Mouse (Mus musculus) urinary bladder, postnatal 25 days (tissue): ENCODE measurements at regions not wholly inside any gene's neighbourhood (a gene's known extent, or its start where the extent isn't known, plus 50 kb on each side); places are given as distances from the start of the nearest gene placed in this dataset.
A peak's percentile ranks its signal among the peaks of the same experiment; 100 is the strongest.

ENCODE experiments used
- DNase-seq: peaks from one replicate; pipeline ENCODE4 v3.0.0; 2022; ENCODE audit warnings: low spot score

DNA sequence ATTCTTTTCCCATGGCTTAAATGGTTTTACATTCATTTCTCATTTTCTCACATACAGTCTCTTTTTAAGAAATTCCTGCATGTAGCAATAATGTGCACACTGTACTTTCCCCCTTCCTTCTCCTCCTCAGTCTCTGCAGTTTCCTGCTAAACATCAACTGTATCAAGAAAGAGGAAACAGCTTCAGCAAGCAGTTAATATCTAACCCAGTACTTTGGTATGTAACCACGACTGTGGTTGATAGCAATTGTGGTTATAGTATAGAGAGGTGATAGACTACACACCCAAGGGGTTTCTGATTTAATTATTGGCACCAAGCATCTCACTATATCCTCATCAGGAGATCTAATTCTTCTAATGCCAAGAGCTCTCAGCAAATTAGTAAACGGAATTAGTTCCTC is 52.8 kb upstream of the Eci2 start:
- no peak for DNase-seq

DNA sequence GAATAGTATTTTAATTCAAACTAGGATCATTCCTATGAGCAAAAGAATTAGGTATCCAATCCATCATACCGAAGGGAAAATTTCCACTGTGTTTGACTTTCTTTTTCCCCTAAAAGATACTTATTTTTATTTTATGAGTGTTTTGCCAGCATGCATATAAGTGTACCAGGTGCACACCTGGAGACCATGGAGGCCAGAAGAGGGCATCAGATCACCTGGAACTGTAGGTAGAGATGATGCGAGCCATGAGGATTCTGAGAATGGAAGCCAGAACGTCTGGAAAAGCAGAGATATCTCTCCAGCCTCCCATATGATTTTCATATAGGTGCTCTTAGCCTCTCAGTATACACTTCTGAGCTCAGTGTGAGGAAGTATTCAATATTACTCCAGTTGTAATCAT is 58.5 kb upstream of the Eci2 start:
- no peak for DNase-seq

DNA sequence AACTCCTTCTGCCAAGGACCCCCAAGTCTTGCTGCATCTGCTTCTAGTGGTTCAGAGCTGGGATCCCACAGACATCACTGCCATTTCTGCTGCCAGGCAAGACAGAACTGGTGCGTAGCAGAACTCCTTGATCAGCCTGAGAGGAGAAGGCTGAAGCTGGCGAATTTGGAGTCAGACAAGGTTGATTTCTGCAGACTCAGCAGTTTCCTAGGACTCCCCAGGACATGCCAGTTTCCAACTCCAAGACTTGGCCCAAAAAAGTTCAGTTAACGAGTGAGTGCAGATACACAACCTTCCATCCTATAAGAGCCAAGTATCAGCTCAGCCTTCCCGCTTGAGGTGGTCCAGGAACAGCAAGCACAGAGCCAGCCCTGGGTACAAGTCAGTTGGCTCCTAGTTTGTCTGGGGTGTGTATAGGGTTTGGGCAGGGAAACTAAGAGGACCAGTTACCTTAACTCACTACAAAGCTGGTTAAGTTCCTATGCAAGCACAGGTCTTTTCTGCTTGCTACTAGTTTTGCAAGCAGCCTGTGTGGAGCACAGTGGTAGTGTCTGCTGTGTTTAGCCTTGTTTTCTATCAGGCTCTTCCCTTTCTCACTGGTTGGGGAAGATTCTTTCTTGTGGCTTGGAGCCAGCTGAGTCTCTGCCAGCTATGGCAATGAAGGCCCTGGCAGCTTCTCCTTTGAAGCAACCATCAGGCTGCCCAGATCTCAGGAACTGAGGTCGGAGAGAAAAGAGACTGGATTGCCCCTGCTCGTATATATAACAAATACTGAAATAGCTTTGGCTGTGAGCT is 60.5 kb upstream of the Eci2 start:
- DNase-seq, result no peak

GRCm38 (mm10) chr13:35091155-35091554 is 64.3 kb upstream of the Eci2 start:
- DNase-seq, result no peak

DNA sequence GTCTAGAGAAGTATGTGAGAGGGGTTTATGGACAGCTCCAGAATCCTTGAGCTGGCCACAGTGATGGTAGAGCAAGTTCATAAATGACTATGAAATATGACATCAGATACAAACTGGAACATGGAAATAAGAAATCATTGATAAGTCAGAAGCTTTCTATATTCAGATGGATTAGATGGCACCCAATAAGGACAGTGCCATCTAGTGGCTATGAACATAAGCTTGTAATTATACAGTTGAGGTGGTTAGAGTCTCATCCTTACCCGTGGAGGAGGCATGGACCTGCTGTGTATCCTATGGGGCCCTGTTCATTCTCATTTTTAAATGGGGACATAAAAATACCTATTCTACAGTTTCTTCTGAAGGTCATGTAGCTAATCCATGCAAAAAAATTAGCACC is 92.9 kb upstream of the Eci2 start:
- no peak for DNase-seq

DNA sequence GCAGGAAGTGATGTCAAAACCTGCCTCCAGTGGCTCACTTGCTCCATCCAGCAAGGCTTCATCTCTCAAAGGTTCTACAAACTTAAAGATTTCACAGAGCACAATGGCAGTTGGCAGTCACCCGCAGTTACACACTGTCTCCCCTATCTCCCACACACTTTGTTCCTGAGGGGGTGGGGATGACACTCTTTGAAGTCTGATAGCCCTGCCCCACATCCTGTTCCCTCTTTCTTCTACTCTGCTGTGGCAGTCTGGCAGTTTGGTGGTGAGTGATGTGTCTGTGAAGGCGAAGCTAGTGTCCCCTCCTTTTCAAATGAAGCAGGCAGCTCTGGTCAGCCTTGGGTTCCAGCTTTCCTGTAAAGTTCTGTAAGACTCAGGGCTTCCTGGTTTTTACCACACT is 102.6 kb upstream of the Eci2 start:
- no peak for DNase-seq

GRCm38 (mm10) chr13:35131272-35132185 is 104.6 kb upstream of the Eci2 start:
- no peak for DNase-seq

- DNase-seq, result no peak
Observed at GRCm38 (mm10) chr13:35151629-35152028, 124.7 kb upstream of the Eci2 start.

DNA sequence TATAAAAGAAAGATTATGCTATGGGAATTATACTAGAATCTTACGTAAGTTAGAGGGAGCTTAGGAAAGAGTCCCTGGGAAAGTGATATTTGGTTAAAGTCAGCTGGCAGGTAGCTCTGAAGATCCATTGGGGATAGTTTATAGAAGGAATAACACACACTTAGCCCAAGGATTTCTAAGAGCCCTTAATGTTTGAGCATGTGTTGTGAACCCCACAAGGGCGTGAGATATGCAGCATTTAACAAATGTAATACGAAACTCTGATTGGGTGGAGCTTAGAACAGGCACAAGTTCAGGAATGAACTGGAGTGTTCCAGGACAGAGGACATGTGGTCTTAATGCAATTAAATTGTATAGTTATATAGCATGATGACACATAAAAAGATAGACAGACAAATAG is 132.6 kb upstream of the Eci2 start:
- no peak for DNase-seq

GRCm38 (mm10) chr13:35160767-35161166 is 133.9 kb upstream of the Eci2 start:
- no peak for DNase-seq

DNA sequence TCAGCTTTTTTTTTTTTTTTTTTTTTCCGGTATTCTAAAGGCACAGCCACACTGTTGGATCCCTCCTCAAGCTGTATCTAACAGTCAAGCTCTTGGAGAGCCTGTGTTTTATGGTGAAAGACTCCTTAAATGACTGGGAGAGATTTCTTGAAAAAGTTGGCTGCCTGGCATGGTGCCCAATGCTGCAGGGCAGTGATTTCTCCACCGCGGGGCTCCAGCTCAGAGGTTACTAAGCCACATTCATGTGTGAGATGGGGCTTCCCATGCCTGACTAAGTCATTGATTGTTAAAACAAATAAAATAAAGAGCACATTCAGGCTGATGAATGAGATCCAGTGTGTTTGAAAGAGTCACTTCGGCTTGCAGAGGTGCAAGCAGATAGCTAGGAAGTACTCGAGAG is 139.2 kb upstream of the Eci2 start:
- peak; percentile 22 for DNase-seq

- DNase-seq, result no peak
Observed at GRCm38 (mm10) chr13:35166831-35167541, 140.1 kb upstream of the Eci2 start.

- no peak for DNase-seq
Observed at GRCm38 (mm10) chr13:35171562-35172254, 144.8 kb upstream of the Eci2 start.

DNA sequence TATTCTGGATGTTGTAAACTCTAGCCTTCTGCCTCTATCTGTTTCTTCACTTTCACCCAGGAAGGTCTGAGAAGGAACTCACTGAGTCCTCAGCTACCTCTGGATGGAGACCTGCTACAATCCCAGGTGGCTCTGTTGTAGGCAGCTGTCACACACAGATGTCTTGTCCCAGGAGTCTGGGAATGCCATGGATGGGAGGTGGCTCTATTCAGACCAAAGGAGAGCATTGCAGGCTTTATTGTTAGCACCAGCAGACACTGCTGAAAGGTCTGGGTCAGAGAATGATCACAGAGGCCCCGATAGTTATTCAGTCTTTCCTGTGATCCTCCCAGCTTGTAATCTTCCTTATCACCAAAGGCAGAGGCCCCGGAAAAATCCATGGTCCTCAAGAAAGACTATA is 146.6 kb upstream of the Eci2 start:
- no peak for DNase-seq

- DNase-seq, result no peak
Observed at GRCm38 (mm10) chr13:35175587-35175986, 148.7 kb upstream of the Eci2 start.

DNA sequence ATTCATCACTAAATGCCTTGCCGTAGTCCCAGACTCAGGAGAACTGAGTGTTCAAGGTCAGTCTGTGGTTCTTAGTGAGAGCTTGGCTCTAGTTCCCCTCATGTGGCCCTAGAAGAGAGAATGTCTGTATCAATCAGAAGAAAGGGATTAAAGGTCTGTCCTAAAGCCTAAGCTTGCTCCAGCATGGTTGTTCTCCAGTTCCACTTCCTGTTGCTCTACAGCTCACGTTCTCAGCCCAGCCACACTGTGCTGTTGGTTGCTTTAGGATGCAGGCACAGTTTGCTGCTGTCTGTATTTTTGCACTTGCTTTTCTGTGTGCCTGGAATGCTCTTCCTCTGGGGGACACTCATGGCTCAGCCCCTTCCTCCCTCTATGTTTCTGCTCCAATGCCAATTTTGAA is 150.4 kb upstream of the Eci2 start:
- DNase-seq, result no peak

DNA sequence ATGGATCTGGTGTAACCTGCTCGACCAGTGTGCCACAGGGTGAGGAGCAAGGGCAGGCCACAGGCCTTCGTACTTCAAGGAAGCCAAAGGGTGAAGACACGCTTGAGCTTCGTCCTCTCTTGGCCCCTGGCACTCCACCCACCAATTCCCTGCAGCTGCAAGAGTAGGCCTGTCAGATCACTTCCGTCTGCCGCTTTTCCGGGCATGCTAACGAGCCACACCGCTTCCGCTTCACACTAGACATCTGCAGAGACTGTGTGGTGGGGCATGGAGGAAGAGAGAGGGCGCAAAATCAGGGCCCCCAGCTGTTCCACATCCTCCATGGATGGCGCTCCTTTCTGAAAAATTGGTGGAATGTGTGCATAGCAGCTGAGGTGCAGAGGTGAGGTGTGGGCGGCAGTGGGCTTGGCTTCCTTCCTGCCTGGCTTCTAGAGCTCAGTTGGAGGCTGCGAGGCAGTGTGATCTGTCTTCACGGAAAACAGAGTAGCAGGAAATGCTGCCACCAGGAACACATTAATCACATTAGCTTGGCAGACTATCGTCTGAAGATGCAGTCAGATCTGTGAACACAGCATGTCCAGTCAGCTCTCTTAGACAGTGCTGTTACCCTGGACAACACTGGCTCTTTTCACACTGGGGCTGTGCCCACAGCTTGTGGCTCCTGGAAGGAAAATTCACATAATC is 162.3 kb upstream of the Eci2 start:
- DNase-seq, result peak; percentile 19

DNA sequence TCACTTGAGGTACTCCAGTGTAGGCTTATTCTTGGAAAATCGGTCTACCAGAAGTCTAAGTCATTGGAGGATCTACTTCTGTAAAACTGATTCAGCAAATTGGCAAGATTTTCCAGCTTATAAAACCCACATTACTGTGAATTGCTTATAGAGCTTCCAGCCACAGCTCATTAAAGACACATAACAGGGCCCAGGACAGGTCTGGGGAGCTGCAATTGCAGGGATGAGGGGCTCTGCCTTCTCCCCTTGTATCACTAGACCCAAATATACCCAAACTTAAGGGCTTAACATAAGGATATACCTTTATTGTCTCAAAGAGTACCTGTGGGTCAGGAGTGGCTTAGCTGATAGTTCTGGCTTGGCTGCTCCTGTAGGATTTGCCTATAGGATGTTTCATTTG is 175.2 kb upstream of the Eci2 start:
- no peak for DNase-seq

DNA sequence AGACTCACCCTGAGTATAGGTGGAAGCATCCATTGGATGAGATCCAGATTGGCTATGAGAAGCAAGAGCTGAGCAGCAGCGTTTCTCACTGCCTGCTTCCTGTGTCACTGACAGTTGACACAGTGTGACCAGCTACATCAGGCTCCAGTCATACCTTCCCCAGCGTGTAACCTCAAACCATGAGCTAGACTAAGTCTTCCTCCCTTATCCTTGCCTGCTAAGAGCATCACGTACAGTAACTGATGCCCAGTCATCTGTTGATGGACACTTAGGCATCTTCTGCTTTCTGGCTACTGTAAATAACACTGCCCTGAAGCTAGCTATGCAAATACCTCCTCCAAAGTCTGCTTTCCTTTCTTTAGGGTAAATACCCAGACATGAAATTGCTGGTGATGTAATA is 181.4 kb upstream of the Eci2 start:
- DNase-seq, result no peak

DNA sequence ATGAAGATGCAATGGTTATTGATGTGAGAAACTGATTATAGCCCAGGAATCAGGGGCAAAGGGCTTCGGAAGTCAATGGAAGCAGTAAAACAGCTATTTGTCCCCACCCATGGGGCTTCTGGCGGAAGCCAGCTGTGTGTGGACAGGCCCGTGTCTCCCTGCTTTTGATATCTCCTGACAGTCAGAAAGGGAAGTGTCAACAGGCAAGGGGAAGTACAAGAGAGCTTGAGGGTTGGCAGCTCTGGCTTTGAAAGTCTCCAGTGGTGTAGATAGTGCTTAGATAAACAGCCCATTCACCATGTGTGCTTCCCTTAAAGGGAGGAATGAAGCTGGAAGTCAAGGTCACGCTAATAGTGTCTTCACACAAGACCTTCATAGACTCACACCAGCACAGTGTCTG is 182.7 kb upstream of the Eci2 start:
- no peak for DNase-seq

- DNase-seq, result no peak
Observed at GRCm38 (mm10) chr13:35211834-35212233, 184.9 kb upstream of the Eci2 start.

DNA sequence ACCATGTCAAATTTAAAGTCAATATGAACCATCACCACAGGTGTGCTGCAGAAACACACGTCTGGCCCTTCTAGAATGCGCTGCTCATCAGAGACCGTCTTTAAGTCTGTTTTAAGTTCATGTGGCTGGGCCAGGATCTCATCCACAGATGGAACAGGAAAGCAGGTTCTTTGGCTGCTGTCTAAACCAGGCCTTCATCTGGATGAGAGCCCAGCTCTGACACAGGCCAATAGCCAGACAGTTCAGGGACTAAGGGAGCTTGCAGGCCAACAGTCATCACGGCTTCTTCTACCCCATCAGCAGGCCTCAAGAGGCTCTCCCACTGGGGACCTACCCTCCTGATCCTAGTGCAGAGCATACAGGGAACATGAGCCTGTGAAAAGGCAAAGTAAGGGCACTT is 185.4 kb upstream of the Eci2 start:
- DNase-seq, result no peak
